Mouse (Mus musculus): Measurements from ENCODE around the gene Arhgef7. TPM values are rescaled to one million over a fixed set of nuclear protein-coding genes. Genes with fewer than 3 reads are reported as not detected.

The Arhgef7 gene
- polyA plus RNA-seq, 1 experiment = 17.4 TPM

GRCm38 (mm10) chr8:11743580-11743979, 16.1 kb downstream of the Arhgef7 start:
- Histone ChIP-seq H3K27ac (replicated peaks; ENCODE audit: low read depth, low read length) (no peak overlapping the region), H3K4me1 (ENCODE audit: control insufficient read depth, insufficient read depth, insufficient read length, low read length) (no peaks in the 10 kb centered on the region), H3K4me3 (ENCODE audit: insufficient read depth, low read depth, low read length) (no peak overlapping the region)

- no peaks in the 10 kb centered on the region for H3K4me1 ChIP-seq (ENCODE audit: control insufficient read depth, insufficient read depth, insufficient read length, low read length)
- no peak overlapping the region for H3K4me3 ChIP-seq (ENCODE audit: insufficient read depth, low read depth, low read length)
- H3K27ac ChIP-seq (replicated peaks; ENCODE audit: low read depth, low read length) = no peak overlapping the region
Measured at GRCm38 (mm10) chr8:11746850-11747600, 19.5 kb downstream of the Arhgef7 start.

GRCm38 (mm10) chr8:11749472-11749871, 22.0 kb downstream of the Arhgef7 start:
- Histone ChIP-seq H3K27ac (replicated peaks; ENCODE audit: low read depth, low read length) (no peak overlapping the region), H3K4me1 (ENCODE audit: control insufficient read depth, insufficient read depth, insufficient read length, low read length) (no peaks in the 10 kb centered on the region), H3K4me3 (ENCODE audit: insufficient read depth, low read depth, low read length) (no peak overlapping the region)

GRCm38 (mm10) chr8:11752338-11752737, 24.8 kb downstream of the Arhgef7 start:
- no peak overlapping the region for H3K4me3 ChIP-seq (ENCODE audit: insufficient read depth, low read depth, low read length)
- H3K27ac ChIP-seq (replicated peaks; ENCODE audit: low read depth, low read length) = no peak overlapping the region
- H3K4me1 ChIP-seq (ENCODE audit: control insufficient read depth, insufficient read depth, insufficient read length, low read length) = no peaks in the 10 kb centered on the region

GRCm38 (mm10) chr8:11753155-11753941, 25.8 kb downstream of the Arhgef7 start:
- Histone ChIP-seq H3K4me1 (ENCODE audit: control insufficient read depth, insufficient read depth, insufficient read length, low read length) (0 out of 2 replicates have a peak, but pooled peaks cover 2% of the 10 kb centered on the region), H3K4me3 (ENCODE audit: insufficient read depth, low read depth, low read length) (no peak overlapping the region), H3K27ac (replicated peaks; ENCODE audit: low read depth, low read length) (no peak overlapping the region)

- no peak overlapping the region for H3K4me3 ChIP-seq (ENCODE audit: insufficient read depth, low read depth, low read length)
- no peak overlapping the region for H3K27ac ChIP-seq (replicated peaks; ENCODE audit: low read depth, low read length)
- H3K4me1 ChIP-seq (ENCODE audit: control insufficient read depth, insufficient read depth, insufficient read length, low read length) = peaks cover 6% of the 10 kb centered on the region; the same call in 1 of the 2 replicates
Measured at GRCm38 (mm10) chr8:11754723-11755122, 27.2 kb downstream of the Arhgef7 start.

GRCm38 (mm10) chr8:11755873-11756272, 28.4 kb downstream of the Arhgef7 start:
- H3K4me1 ChIP-seq (ENCODE audit: control insufficient read depth, insufficient read depth, insufficient read length, low read length) = peaks cover 6% of the 10 kb centered on the region; the same call in 1 of the 2 replicates

GRCm38 (mm10) chr8:11757568-11758481, 30.3 kb downstream of the Arhgef7 start:
- Histone ChIP-seq H3K4me1 (ENCODE audit: control insufficient read depth, insufficient read depth, insufficient read length, low read length) (peaks cover 6% of the 10 kb centered on the region; the same call in 1 of the 2 replicates), H3K4me3 (ENCODE audit: insufficient read depth, low read depth, low read length) (peak overlapping the region; percentile 90), H3K27ac (replicated peaks; ENCODE audit: low read depth, low read length) (peak overlapping the region; percentile 80)

More at GRCm38 (mm10) chr8:11755873-11756272, 28.4 kb downstream of the Arhgef7 start:
- no peak overlapping the region for H3K27ac ChIP-seq (replicated peaks; ENCODE audit: low read depth, low read length)
- no peak overlapping the region for H3K4me3 ChIP-seq (ENCODE audit: insufficient read depth, low read depth, low read length)

- Histone ChIP-seq H3K4me3 (ENCODE audit: insufficient read depth, low read depth, low read length) (peak overlapping the region; percentile 90), H3K4me1 (ENCODE audit: control insufficient read depth, insufficient read depth, insufficient read length, low read length) (peaks cover 6% of the 10 kb centered on the region; the same call in 1 of the 2 replicates), H3K27ac (replicated peaks; ENCODE audit: low read depth, low read length) (0 out of 2 replicates have a peak overlapping the region, but pooled peaks have one; percentile 33)
Measured at GRCm38 (mm10) chr8:11758482-11759281, 31.2 kb downstream of the Arhgef7 start.

- H3K4me1 ChIP-seq (ENCODE audit: control insufficient read depth, insufficient read depth, insufficient read length, low read length) = peaks cover 6% of the 10 kb centered on the region; the same call in 1 of the 2 replicates
- no peak overlapping the region for H3K27ac ChIP-seq (replicated peaks; ENCODE audit: low read depth, low read length)
- no peak overlapping the region for H3K4me3 ChIP-seq (ENCODE audit: insufficient read depth, low read depth, low read length)
Measured at GRCm38 (mm10) chr8:11761551-11761950, 34.0 kb downstream of the Arhgef7 start.

GRCm38 (mm10) chr8:11762048-11762447, 34.5 kb downstream of the Arhgef7 start:
- Histone ChIP-seq H3K27ac (replicated peaks; ENCODE audit: low read depth, low read length) (no peak overlapping the region), H3K4me3 (ENCODE audit: insufficient read depth, low read depth, low read length) (no peak overlapping the region), H3K4me1 (ENCODE audit: control insufficient read depth, insufficient read depth, insufficient read length, low read length) (peaks cover 6% of the 10 kb centered on the region; the same call in 1 of the 2 replicates)

- H3K27ac ChIP-seq (replicated peaks; ENCODE audit: low read depth, low read length) = no peak overlapping the region
- no peak overlapping the region for H3K4me3 ChIP-seq (ENCODE audit: insufficient read depth, low read depth, low read length)
- H3K4me1 ChIP-seq (ENCODE audit: control insufficient read depth, insufficient read depth, insufficient read length, low read length) = peaks cover 6% of the 10 kb centered on the region; the same call in 1 of the 2 replicates
Measured at GRCm38 (mm10) chr8:11762821-11763220, 35.3 kb downstream of the Arhgef7 start.

GRCm38 (mm10) chr8:11767213-11767840, 39.8 kb downstream of the Arhgef7 start:
- no peak overlapping the region for H3K4me3 ChIP-seq (ENCODE audit: insufficient read depth, low read depth, low read length)
- peaks cover 2% of the 10 kb centered on the region; the same call in 1 of the 2 replicates for H3K4me1 ChIP-seq (ENCODE audit: control insufficient read depth, insufficient read depth, insufficient read length, low read length)
- H3K27ac ChIP-seq (replicated peaks; ENCODE audit: low read depth, low read length) = no peak overlapping the region

Measured in brown adipose tissue, adult 24 weeks (tissue).